Mouse (Mus musculus) c-Kit-positive CD71-negative TER-119-negative erythroid progenitor cells, embryonic 14.5 days (primary cell): ENCODE data around the gene Ccnt1.
"Not testable (repeated sequence)": the region's sequence is repeated elsewhere in the genome, so short reads cannot be mapped to it uniquely, and the experiment has no call there.

Experiments
- DNase-seq: peaks from one replicate; pipeline ENCODE4 v3.0.0-alpha.2; 2013; ENCODE audit warnings: low read depth

The Ccnt1 gene

GRCm38 (mm10) chr15:98543341-98543740, 27.4 kb downstream of the Ccnt1 start:
- DNase-seq: no peak

GRCm38 (mm10) chr15:98541064-98541463, 29.7 kb downstream of the Ccnt1 start:
- no peak for DNase-seq

- DNase-seq: no peak
Observed at GRCm38 (mm10) chr15:98537923-98538322, 32.8 kb downstream of the Ccnt1 start.

GRCm38 (mm10) chr15:98536828-98537510, 33.8 kb downstream of the Ccnt1 start:
- no peak for DNase-seq

GRCm38 (mm10) chr15:98535921-98536320, 34.8 kb downstream of the Ccnt1 start:
- no peak for DNase-seq

- peak; percentile 97 for DNase-seq
Observed at GRCm38 (mm10) chr15:98533881-98534627, 36.7 kb downstream of the Ccnt1 start, which contains the start of gene Kansl2. TSS of gene Kansl2 (minus strand) at chr15:98534264.

GRCm38 (mm10) chr15:98533035-98533531, 37.6 kb downstream of the Ccnt1 start:
- no peak for DNase-seq

- DNase-seq: no peak
Observed at GRCm38 (mm10) chr15:98532281-98532680, 38.4 kb downstream of the Ccnt1 start.

- DNase-seq: no peak
Observed at GRCm38 (mm10) chr15:98528066-98528563, 42.6 kb downstream of the Ccnt1 start.

GRCm38 (mm10) chr15:98527056-98527771, 43.5 kb downstream of the Ccnt1 start:
- no peak for DNase-seq

- no peak for DNase-seq
Observed at GRCm38 (mm10) chr15:98526057-98526456, 44.7 kb downstream of the Ccnt1 start.

- DNase-seq: no peak
Observed at GRCm38 (mm10) chr15:98521245-98521644, 49.5 kb downstream of the Ccnt1 start.

GRCm38 (mm10) chr15:98517380-98518355, 53.1 kb downstream of the Ccnt1 start:
- DNase-seq: no peak

- not testable (repeated sequence) for DNase-seq
Observed at GRCm38 (mm10) chr15:98514845-98515244, 55.9 kb downstream of the Ccnt1 start.

GRCm38 (mm10) chr15:98514146-98514545, 56.6 kb downstream of the Ccnt1 start:
- DNase-seq: no peak

- DNase-seq: not testable (repeated sequence)
Observed at GRCm38 (mm10) chr15:98513676-98514075, 57.0 kb downstream of the Ccnt1 start.

GRCm38 (mm10) chr15:98512799-98513321, 57.9 kb downstream of the Ccnt1 start:
- no peak for DNase-seq

GRCm38 (mm10) chr15:98512232-98512631, 58.5 kb downstream of the Ccnt1 start:
- DNase-seq: no peak

- no peak for DNase-seq
Observed at GRCm38 (mm10) chr15:98511386-98511928, 59.3 kb downstream of the Ccnt1 start.
